Mouse (Mus musculus) intestine, embryonic 16.5 days (tissue): ENCODE data around the gene Gm45062. TPM values are rescaled to one million over a fixed set of nuclear protein-coding genes. Genes with fewer than 3 reads are reported as not detected.
A peak's percentile ranks its signal among the peaks of the same experiment; 100 is the strongest.

Source experiments
- ATAC-seq: fragments of 200-750 bp; cut with Nextera tagmentation; 2 replicates; pipeline ENCODE4 v1.8.0; 2017; ENCODE audit warnings: moderate TSS enrichment, moderate library complexity
- H3K27ac ChIP-seq: fragments of 300-500 bp; sonication (generic); 2 replicates; pipeline ENCODE4 v1.5.1; 2014; ENCODE audit warnings: mild to moderate bottlenecking, low read length
- H3K27me3 ChIP-seq: fragments of 300-500 bp; sonication (generic); replicated peaks from 2 replicates; pipeline ENCODE4 v1.6.1; 2014; ENCODE audit warnings: low read length, control low read depth, mixed read lengths; ENCODE audit not compliant: control insufficient read depth, insufficient read depth
- H3K36me3 ChIP-seq: fragments of 300-500 bp; sonication (generic); 2 replicates; pipeline ENCODE4 v1.6.1; 2014; ENCODE audit warnings: low read length, control low read depth; ENCODE audit not compliant: control insufficient read depth, insufficient read depth
- H3K4me1 ChIP-seq: fragments of 300-500 bp; sonication (generic); 2 replicates; pipeline ENCODE4 v1.6.1; 2014; ENCODE audit warnings: low read length, control low read depth, mixed read lengths; ENCODE audit not compliant: control insufficient read depth, insufficient read depth
- H3K4me2 ChIP-seq: fragments of 300-500 bp; sonication (generic); 2 replicates; pipeline ENCODE4 v1.6.1; 2014; ENCODE audit warnings: low read depth, low read length, control low read depth
- H3K4me3 ChIP-seq: fragments of 300-500 bp; sonication (generic); 2 replicates; pipeline ENCODE4 v1.5.1; 2014; ENCODE audit warnings: mild to moderate bottlenecking, low read length
- H3K9ac ChIP-seq: fragments of 300-500 bp; sonication (generic); 2 replicates; pipeline ENCODE4 v1.6.1; 2014; ENCODE audit warnings: low read depth, low read length
- H3K9me3 ChIP-seq: fragments of 300-500 bp; sonication (generic); 2 replicates; pipeline ENCODE4 v1.6.1; 2016; ENCODE audit warnings: low read length, control low read depth; ENCODE audit not compliant: control insufficient read depth
- WGBS: fragments of 180-500 bp; shearing (Covaris S2); extraction: QIAGEN DNeasy Blood & Tissue Kit; methylation state at CpG from one replicate; pipeline ENCODE4 v1.1.7; 2014; 5-methylcytosine and 5-hydroxymethylcytosine counted together
- polyA plus RNA-seq: library from polyadenylated mRNA; unstranded; fragments of >200 nt; fragmentation: Nextera tagmentation; extraction: Ambion mirVana; gene quantifications from 2 replicates; pipeline ENCODE4 v1.2.1, GENCODE M21; 2015

Gm45062 gene
- polyA plus RNA-seq, 1 experiment from 2014 or later: 6.2 TPM

GRCm38 (mm10) chr6:8275098-8275497 is 15.8 kb downstream of the Gm45062 start:
- H3K36me3 ChIP-seq: no peaks in the 10 kb centered on the region

GRCm38 (mm10) chr6:8276431-8276830 is 17.2 kb downstream of the Gm45062 start:
- no peak overlapping the region for H3K4me3 ChIP-seq
- ATAC-seq: 0 out of 2 replicates have a peak, but pooled peaks have one; percentile 44
- no peaks in the 10 kb centered on the region for H3K27me3 ChIP-seq
- no peak overlapping the region for H3K9ac ChIP-seq
- no peak overlapping the region for H3K27ac ChIP-seq
- WGBS: 55% methylated on average over 4 of the region's 4 CpGs
- no peaks in the 10 kb centered on the region for H3K9me3 ChIP-seq
- no peak overlapping the region for H3K4me2 ChIP-seq
- no peaks in the 10 kb centered on the region for H3K36me3 ChIP-seq
- H3K4me1 ChIP-seq: no peaks in the 10 kb centered on the region

More at GRCm38 (mm10) chr6:8275098-8275497, 15.8 kb downstream of the Gm45062 start:
- H3K4me2 ChIP-seq: no peak overlapping the region
- H3K9ac ChIP-seq: no peak overlapping the region
- H3K4me1 ChIP-seq: no peaks in the 10 kb centered on the region
- no peak overlapping the region for H3K4me3 ChIP-seq
- ATAC-seq: no peak
- H3K27me3 ChIP-seq: no peaks in the 10 kb centered on the region
- H3K9me3 ChIP-seq: no peaks in the 10 kb centered on the region
- H3K27ac ChIP-seq: no peak overlapping the region
- WGBS: 24% methylated on average over 1 of the region's 1 CpGs

GRCm38 (mm10) chr6:8278426-8279002 is 19.3 kb downstream of the Gm45062 start:
- WGBS: 78% methylated on average over 5 of the region's 5 CpGs
- H3K27ac ChIP-seq: no peak overlapping the region
- no peak for ATAC-seq

GRCm38 (mm10) chr6:8283255-8283654 is 24.0 kb downstream of the Gm45062 start:
- no peak overlapping the region for H3K4me2 ChIP-seq
- H3K4me3 ChIP-seq: no peak overlapping the region
- ATAC-seq: no peak
- 89% methylated on average over 4 of the region's 4 CpGs for WGBS
- no peaks in the 10 kb centered on the region for H3K9me3 ChIP-seq
- no peaks in the 10 kb centered on the region for H3K27me3 ChIP-seq
- H3K4me1 ChIP-seq: no peaks in the 10 kb centered on the region
- no peak overlapping the region for H3K27ac ChIP-seq
- no peak overlapping the region for H3K9ac ChIP-seq
- no peaks in the 10 kb centered on the region for H3K36me3 ChIP-seq

More at GRCm38 (mm10) chr6:8278426-8279002, 19.3 kb downstream of the Gm45062 start:
- Histone ChIP-seq H3K4me3 (no peak overlapping the region), H3K9me3 (no peaks in the 10 kb centered on the region), H3K4me1 (no peaks in the 10 kb centered on the region), H3K27me3 (no peaks in the 10 kb centered on the region), H3K4me2 (no peak overlapping the region), H3K36me3 (no peaks in the 10 kb centered on the region), H3K9ac (no peak overlapping the region)

- no peaks in the 10 kb centered on the region for H3K4me1 ChIP-seq
- no peak overlapping the region for H3K9ac ChIP-seq
- 68% methylated on average over 3 of the region's 3 CpGs for WGBS
- no peak overlapping the region for H3K4me3 ChIP-seq
- no peaks in the 10 kb centered on the region for H3K36me3 ChIP-seq
- H3K4me2 ChIP-seq: no peak overlapping the region
- no peak overlapping the region for H3K27ac ChIP-seq
- no peak for ATAC-seq
- no peaks in the 10 kb centered on the region for H3K9me3 ChIP-seq
- no peaks in the 10 kb centered on the region for H3K27me3 ChIP-seq
Observed at GRCm38 (mm10) chr6:8285401-8285960, 26.2 kb downstream of the Gm45062 start.

- Histone ChIP-seq H3K4me3 (no peak overlapping the region), H3K9me3 (no peaks in the 10 kb centered on the region), H3K36me3 (no peaks in the 10 kb centered on the region), H3K9ac (no peak overlapping the region), H3K27me3 (no peaks in the 10 kb centered on the region), H3K4me1 (no peaks in the 10 kb centered on the region), H3K27ac (no peak overlapping the region), H3K4me2 (no peak overlapping the region)
- 89% methylated on average over 3 of the region's 3 CpGs for WGBS
- no peak for ATAC-seq
Observed at GRCm38 (mm10) chr6:8286146-8286545, 26.9 kb downstream of the Gm45062 start.

GRCm38 (mm10) chr6:8288755-8289580 is 29.7 kb downstream of the Gm45062 start:
- Histone ChIP-seq H3K4me1 (no peaks in the 10 kb centered on the region), H3K27ac (no peak overlapping the region), H3K9me3 (no peaks in the 10 kb centered on the region), H3K4me3 (no peak overlapping the region), H3K4me2 (no peak overlapping the region), H3K9ac (no peak overlapping the region), H3K36me3 (no peaks in the 10 kb centered on the region), H3K27me3 (no peaks in the 10 kb centered on the region)
- WGBS: 86% methylated on average over 4 of the region's 4 CpGs
- ATAC-seq: no peak

GRCm38 (mm10) chr6:8294048-8294784 is 35.0 kb downstream of the Gm45062 start:
- Histone ChIP-seq H3K4me1 (no peaks in the 10 kb centered on the region), H3K4me2 (no peak overlapping the region), H3K36me3 (no peaks in the 10 kb centered on the region), H3K4me3 (no peak overlapping the region), H3K9me3 (no peaks in the 10 kb centered on the region), H3K9ac (no peak overlapping the region), H3K27me3 (no peaks in the 10 kb centered on the region), H3K27ac (no peak overlapping the region)
- 81% methylated on average over 4 of the region's 4 CpGs for WGBS
- no peak for ATAC-seq
